Mouse (Mus musculus) midbrain, embryonic 13.5 days (tissue): ENCODE data around the gene Birc5. TPM values are rescaled to one million over a fixed set of nuclear protein-coding genes. Genes with fewer than 3 reads are reported as not detected.
A peak's percentile ranks its signal among the peaks of the same experiment; 100 is the strongest.

Experiments
- ATAC-seq: fragments of 200-750 bp; cut with Nextera tagmentation; 2 replicates; pipeline ENCODE4 v1.8.0; 2017; ENCODE audit warnings: mild to moderate bottlenecking, moderate TSS enrichment, moderate library complexity
- H3K27ac ChIP-seq: fragments of 300-500 bp; sonication (generic); 2 replicates; pipeline ENCODE4 v1.5.1; 2015; ENCODE audit warnings: inconsistent platforms, mild to moderate bottlenecking, moderate library complexity
- H3K27me3 ChIP-seq: fragments of 300-500 bp; sonication (generic); 2 replicates; pipeline ENCODE4 v1.6.1; 2015; ENCODE audit warnings: mild to moderate bottlenecking, inconsistent platforms
- H3K36me3 ChIP-seq: fragments of 300-500 bp; sonication (generic); 2 replicates; pipeline ENCODE4 v1.6.1; 2015; ENCODE audit warnings: mild to moderate bottlenecking, inconsistent platforms
- H3K4me1 ChIP-seq: fragments of 300-500 bp; sonication (generic); replicated peaks from 2 replicates; pipeline ENCODE4 v1.6.1; 2015; ENCODE audit warnings: inconsistent platforms
- H3K4me2 ChIP-seq: fragments of 300-500 bp; sonication (generic); replicated peaks from 2 replicates; pipeline ENCODE4 v1.6.1; 2015; ENCODE audit warnings: moderate library complexity, mild to moderate bottlenecking, inconsistent platforms
- H3K4me3 ChIP-seq: fragments of 300-500 bp; sonication (generic); replicated peaks from 2 replicates; pipeline ENCODE4 v1.5.1; 2015; ENCODE audit warnings: mild to moderate bottlenecking, inconsistent platforms
- H3K9ac ChIP-seq: fragments of 300-500 bp; sonication (generic); replicated peaks from 2 replicates; pipeline ENCODE4 v1.6.1; 2015; ENCODE audit warnings: mild to moderate bottlenecking, inconsistent platforms
- H3K9me3 ChIP-seq: fragments of 300-500 bp; sonication (generic); 2 replicates; pipeline ENCODE4 v1.6.1; 2016; ENCODE audit warnings: mild to moderate bottlenecking, inconsistent platforms
- WGBS: fragments of 180-500 bp; shearing (Covaris S2); methylation state at CpG from one replicate; pipeline ENCODE4 v1.1.7; 2015; 5-methylcytosine and 5-hydroxymethylcytosine counted together
- polyA plus RNA-seq: library from polyadenylated mRNA; unstranded; fragments of >200 nt; fragmentation: Nextera tagmentation; extraction: Ambion mirVana; gene quantifications from 2 replicates; pipeline ENCODE4 v1.2.1, GENCODE M21; 2015

Gene Birc5
- polyA plus RNA-seq, 1 experiment from 2014 or later: 99.1 TPM

DNA sequence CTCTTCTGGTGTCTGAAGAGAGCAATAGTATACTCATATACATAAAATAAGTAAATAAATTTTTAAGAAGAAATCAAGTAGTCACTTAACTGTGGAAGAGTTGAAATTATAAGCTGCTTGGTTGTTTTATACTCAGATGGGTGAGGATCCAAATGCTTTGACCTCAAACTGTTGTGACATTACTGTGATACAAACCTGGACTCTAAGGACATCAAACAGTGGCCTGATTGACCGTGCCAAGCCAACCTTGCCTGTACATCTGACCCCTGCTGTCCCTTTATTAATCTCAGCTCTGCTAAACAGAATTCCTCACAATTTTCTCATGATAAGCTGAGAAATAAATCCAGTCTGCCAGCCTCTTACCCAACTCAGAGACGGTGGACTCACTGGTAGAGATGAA, 3.4 kb upstream of the Birc5 start:
- H3K4me1 ChIP-seq: peaks cover 25% of the 10 kb centered on the region
- WGBS: 75% methylated on average over 2 of the region's 2 CpGs

GRCm38 (mm10) chr11:117846640-117847039, 2.4 kb upstream of the Birc5 start:
- Histone ChIP-seq H3K9ac (no peak overlapping the region), H3K27ac (no peak overlapping the region), H3K9me3 (no peaks in the 10 kb centered on the region), H3K27me3 (no peaks in the 10 kb centered on the region), H3K36me3 (no peaks in the 10 kb centered on the region), H3K4me1 (peaks cover 25% of the 10 kb centered on the region), H3K4me3 (no peak overlapping the region), H3K4me2 (no peak overlapping the region)
- WGBS: 62% methylated on average over 5 of the region's 5 CpGs
- no peak for ATAC-seq

More for the DNA sequence above, 3.4 kb upstream of the Birc5 start:
- no peaks in the 10 kb centered on the region for H3K9me3 ChIP-seq
- H3K27ac ChIP-seq: no peak overlapping the region
- no peak overlapping the region for H3K4me2 ChIP-seq
- no peak for ATAC-seq
- H3K27me3 ChIP-seq: no peaks in the 10 kb centered on the region
- H3K9ac ChIP-seq: no peak overlapping the region
- no peaks in the 10 kb centered on the region for H3K36me3 ChIP-seq
- H3K4me3 ChIP-seq: no peak overlapping the region

- Histone ChIP-seq H3K4me2 (peak overlapping the region; percentile 88), H3K9me3 (no peaks in the 10 kb centered on the region), H3K9ac (peak overlapping the region; percentile 83; the same call in 1 of the 2 replicates), H3K36me3 (peaks cover 2% of the 10 kb centered on the region; the same call in 1 of the 2 replicates), H3K4me1 (peaks cover 25% of the 10 kb centered on the region), H3K27me3 (no peaks in the 10 kb centered on the region), H3K4me3 (peak overlapping the region; percentile 62; the same call in 1 of the 2 replicates), H3K27ac (peak overlapping the region; percentile 97)
- WGBS: 81% methylated on average over 7 of the region's 7 CpGs
- ATAC-seq: no peak
Measured at GRCm38 (mm10) chr11:117847593-117848215, 1.3 kb upstream of the Birc5 start.

DNA sequence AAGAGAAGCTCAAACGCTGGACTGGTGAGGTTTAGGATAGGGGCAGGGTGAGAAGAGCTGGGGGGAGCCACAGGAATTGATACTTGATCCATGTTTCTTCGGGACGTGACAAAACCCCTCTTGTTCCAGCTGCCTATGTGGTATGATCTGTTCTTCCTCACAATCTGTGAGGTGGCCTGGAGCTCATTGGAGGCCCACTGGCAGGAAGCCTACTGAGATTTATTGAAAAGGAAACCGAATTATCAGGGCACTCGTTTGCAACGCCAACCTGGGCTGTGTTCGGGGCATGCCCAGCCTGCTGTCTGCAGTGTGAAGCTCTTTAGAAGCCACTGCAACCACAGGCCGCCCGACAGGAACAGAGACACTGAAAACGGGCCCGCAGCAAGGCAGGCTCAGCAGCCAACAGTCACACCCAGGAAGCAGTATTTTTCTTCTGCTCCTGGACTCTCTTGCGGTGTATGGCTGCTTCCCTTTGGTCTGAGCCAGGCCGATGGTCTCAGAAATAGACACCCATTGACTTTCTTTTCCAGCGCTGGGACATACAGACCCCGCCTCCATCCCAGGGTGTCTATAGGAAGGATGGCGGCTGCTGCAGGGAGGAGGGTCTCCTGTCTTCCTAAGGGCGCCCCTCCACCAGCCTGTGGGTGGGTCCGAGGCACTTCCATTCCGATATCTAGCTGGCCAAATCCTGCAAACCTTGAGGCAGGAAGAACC, 623 bp upstream of the Birc5 start:
- Histone ChIP-seq H3K9me3 (no peaks in the 10 kb centered on the region), H3K9ac (peak overlapping the region; percentile 83), H3K4me2 (peak overlapping the region; percentile 88), H3K27me3 (no peaks in the 10 kb centered on the region), H3K27ac (peak overlapping the region; percentile 97), H3K36me3 (peaks cover 7% of the 10 kb centered on the region), H3K4me3 (peak overlapping the region; percentile 62), H3K4me1 (peaks cover 25% of the 10 kb centered on the region)
- peak; percentile 92 for ATAC-seq
- WGBS: 14% methylated on average over 19 of the region's 19 CpGs

GRCm38 (mm10) chr11:117852875-117853274, 3.8 kb downstream of the Birc5 start:
- Histone ChIP-seq H3K4me3 (no peak overlapping the region), H3K4me2 (no peak overlapping the region), H3K9ac (no peak overlapping the region), H3K4me1 (peaks cover 22% of the 10 kb centered on the region), H3K36me3 (peaks cover 43% of the 10 kb centered on the region), H3K9me3 (no peaks in the 10 kb centered on the region), H3K27ac (no peak overlapping the region), H3K27me3 (no peaks in the 10 kb centered on the region)
- 95% methylated on average over 3 of the region's 3 CpGs for WGBS
- no peak for ATAC-seq

GRCm38 (mm10) chr11:117854241-117854640, 5.2 kb downstream of the Birc5 start:
- no peaks in the 10 kb centered on the region for H3K9me3 ChIP-seq
- H3K27me3 ChIP-seq: peaks cover 8% of the 10 kb centered on the region
- no peak overlapping the region for H3K9ac ChIP-seq
- peaks cover 14% of the 10 kb centered on the region for H3K4me1 ChIP-seq
- no peak overlapping the region for H3K4me3 ChIP-seq
- no peak for ATAC-seq
- no peak overlapping the region for H3K4me2 ChIP-seq
- H3K36me3 ChIP-seq: peaks cover 43% of the 10 kb centered on the region
- WGBS: 93% methylated on average over 9 of the region's 9 CpGs
- no peak overlapping the region for H3K27ac ChIP-seq

DNA sequence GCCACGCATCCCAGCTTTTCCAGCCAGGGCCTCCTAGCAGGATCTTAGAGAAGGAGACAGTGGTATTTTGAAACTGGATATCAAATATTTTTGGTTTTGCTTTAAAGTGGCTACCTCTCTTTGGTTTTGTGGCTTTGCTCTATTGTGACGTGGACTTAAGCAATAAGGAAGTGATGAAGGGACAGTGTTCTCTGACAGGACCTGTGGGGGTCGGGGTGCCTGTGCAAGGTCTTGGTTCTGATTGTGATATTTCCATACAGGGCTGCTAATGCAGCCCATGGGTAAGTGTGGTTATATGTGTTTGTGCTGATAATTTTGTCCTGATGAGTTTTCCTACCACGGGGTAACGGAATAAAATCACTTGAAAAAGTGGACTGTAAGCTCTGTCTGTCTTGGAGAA, 6.3 kb downstream of the Birc5 start:
- H3K27ac ChIP-seq: no peak overlapping the region
- no peak overlapping the region for H3K4me2 ChIP-seq
- H3K9me3 ChIP-seq: no peaks in the 10 kb centered on the region
- no peak for ATAC-seq
- peaks cover 3% of the 10 kb centered on the region for H3K4me1 ChIP-seq
- H3K36me3 ChIP-seq: peaks cover 43% of the 10 kb centered on the region
- 94% methylated on average over 5 of the region's 5 CpGs for WGBS
- H3K27me3 ChIP-seq: peaks cover 19% of the 10 kb centered on the region
- H3K4me3 ChIP-seq: no peak overlapping the region
- no peak overlapping the region for H3K9ac ChIP-seq

DNA sequence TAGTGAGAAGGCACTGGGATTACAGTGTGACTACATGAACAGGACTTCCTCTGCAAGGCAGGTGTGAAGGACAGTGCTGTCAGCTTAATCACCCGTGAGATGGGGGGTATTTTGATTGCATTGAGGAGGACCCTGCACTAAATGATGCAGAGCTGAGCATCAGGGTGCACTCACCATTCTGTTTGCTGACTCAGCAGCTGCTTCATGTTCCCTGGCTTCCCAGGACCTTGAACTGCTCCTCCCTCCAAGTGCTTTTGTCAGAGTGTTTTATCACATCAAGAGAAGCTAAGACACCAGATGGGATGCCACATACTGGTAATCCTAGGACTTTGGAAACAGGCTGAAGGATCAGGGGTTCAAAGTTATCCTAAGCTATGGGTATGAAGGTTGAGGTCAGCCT, 6.9 kb downstream of the Birc5 start:
- H3K9me3 ChIP-seq: no peaks in the 10 kb centered on the region
- peaks cover 6% of the 10 kb centered on the region for H3K4me1 ChIP-seq
- 0 out of 2 replicates have a peak overlapping the region, but pooled peaks have one; percentile 10 for H3K9ac ChIP-seq
- H3K27me3 ChIP-seq: peaks cover 25% of the 10 kb centered on the region
- no peak overlapping the region for H3K27ac ChIP-seq
- no peak for ATAC-seq
- H3K4me3 ChIP-seq: no peak overlapping the region
- peaks cover 43% of the 10 kb centered on the region for H3K36me3 ChIP-seq
- no peak overlapping the region for H3K4me2 ChIP-seq
- WGBS: 86% methylated on average over 1 of the region's 1 CpGs

- H3K36me3 ChIP-seq: peaks cover 43% of the 10 kb centered on the region
- no peak overlapping the region for H3K4me2 ChIP-seq
- no peak overlapping the region for H3K27ac ChIP-seq
- no peak for ATAC-seq
- H3K4me1 ChIP-seq: peaks cover 6% of the 10 kb centered on the region
- H3K9me3 ChIP-seq: no peaks in the 10 kb centered on the region
- H3K9ac ChIP-seq: no peak overlapping the region
- peaks cover 40% of the 10 kb centered on the region for H3K27me3 ChIP-seq
- 95% methylated on average over 10 of the region's 10 CpGs for WGBS
- no peak overlapping the region for H3K4me3 ChIP-seq
Measured at GRCm38 (mm10) chr11:117857462-117857861, 8.4 kb downstream of the Birc5 start.

- 63% methylated on average over 3 of the region's 3 CpGs for WGBS
- H3K36me3 ChIP-seq: peaks cover 36% of the 10 kb centered on the region
- no peaks in the 10 kb centered on the region for H3K9me3 ChIP-seq
- peaks cover 14% of the 10 kb centered on the region for H3K4me1 ChIP-seq
- H3K27ac ChIP-seq: no peak overlapping the region
- no peak overlapping the region for H3K4me2 ChIP-seq
- ATAC-seq: no peak
- no peak overlapping the region for H3K4me3 ChIP-seq
- peaks cover 47% of the 10 kb centered on the region for H3K27me3 ChIP-seq
- no peak overlapping the region; the same call in 1 of the 2 replicates for H3K9ac ChIP-seq
Measured at GRCm38 (mm10) chr11:117858392-117858791, 9.3 kb downstream of the Birc5 start.

- Histone ChIP-seq H3K4me2 (peak within 1 kb of the TSS; percentile 19; the same call in 1 of the 2 replicates), H3K27me3 (peaks cover 54% of the 10 kb centered on the region), H3K9ac (peak within 1 kb of the TSS; percentile 29; the same call in 1 of the 2 replicates), H3K27ac (no peak within 1 kb of the TSS), H3K36me3 (peaks cover 20% of the 10 kb centered on the region), H3K4me1 (peaks cover 29% of the 10 kb centered on the region), H3K9me3 (no peaks in the 10 kb centered on the region), H3K4me3 (no peak within 1 kb of the TSS)
- no peak for ATAC-seq
- WGBS: 5% methylated on average over 23 of the region's 23 CpGs
Measured at GRCm38 (mm10) chr11:117860601-117861000, 11.6 kb downstream of the Birc5 start, which contains the start of gene Tmem235. Gene Tmem235 (plus strand): TSS chr11:117860752.

GRCm38 (mm10) chr11:117863174-117863856, 14.3 kb downstream of the Birc5 start:
- Histone ChIP-seq H3K36me3 (no peaks in the 10 kb centered on the region), H3K4me2 (no peak overlapping the region), H3K9ac (0 out of 2 replicates have a peak overlapping the region, but pooled peaks have one; percentile 3), H3K9me3 (no peaks in the 10 kb centered on the region), H3K4me3 (no peak overlapping the region), H3K27me3 (peaks cover 54% of the 10 kb centered on the region), H3K4me1 (peaks cover 47% of the 10 kb centered on the region), H3K27ac (no peak overlapping the region)
- WGBS: 23% methylated on average over 11 of the region's 11 CpGs
- no peak for ATAC-seq
